In the genomic region with DNA sequence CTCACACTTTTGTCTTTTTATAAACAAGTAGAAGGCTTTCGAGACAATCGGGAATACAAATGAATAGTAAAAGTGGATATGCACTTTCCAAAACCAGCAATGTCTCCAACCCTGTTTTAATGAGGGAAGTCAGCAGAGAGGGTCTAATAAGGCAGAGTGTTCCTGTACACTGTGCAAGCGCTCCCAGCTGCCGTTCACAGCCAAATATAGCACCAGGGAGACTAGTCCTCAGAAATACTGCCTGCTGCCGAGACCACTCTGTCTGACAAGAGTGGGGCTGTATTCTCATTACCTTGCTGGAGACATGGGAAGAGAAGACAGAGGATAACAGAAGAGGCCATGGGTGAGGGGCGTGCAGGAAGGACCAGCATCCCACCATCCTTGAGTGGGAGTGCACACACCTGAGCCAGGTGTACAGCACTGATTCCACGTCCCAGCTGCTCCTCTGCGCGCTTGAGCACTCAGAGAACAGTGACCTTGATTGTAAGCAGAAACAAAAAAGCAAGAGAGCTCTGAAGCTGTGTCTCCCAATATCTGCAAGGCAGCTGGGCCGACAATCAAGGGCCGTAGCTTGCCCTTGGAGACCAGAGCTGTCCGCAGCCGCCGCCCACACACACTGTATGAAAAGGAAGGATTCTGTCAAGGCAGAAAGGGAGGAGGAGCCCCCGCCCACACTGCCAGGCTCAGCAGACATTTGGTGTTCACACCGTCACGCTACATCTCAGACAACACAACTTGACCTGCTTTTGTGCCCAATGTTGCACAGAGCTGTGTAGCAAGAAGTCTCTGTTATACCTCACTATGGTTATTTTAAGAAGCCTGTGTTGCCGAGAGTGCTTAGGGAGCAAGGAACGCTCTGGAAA, we compare ENCODE assay signal across 9 mouse cellular contexts.
DNase-seq lines count a peak whose midpoint lies in the region; ATAC-seq and TF ChIP-seq lines count a peak whose summit lies in the region.
"Had no signal": no experiment of that assay in that cellular context is flagged by ENCODE, and none has a peak within 500 bp of the region (broad histone marks: within the 10 kb centered on the region; RNA-seq: fewer than 3 reads in every experiment).

No protein-coding gene starts in this region.

- no peaks in the 10 kb centered on the region for H3K27me3 ChIP-seq in neural tube, embryonic 11.5 days (ENCODE audit: control insufficient read depth, insufficient read depth, low read length)
- H3K27me3 ChIP-seq in testis, adult 2 months (ENCODE audit: control insufficient read depth, insufficient read depth, low read length): no peaks in the 10 kb centered on the region
- H3K27me3 ChIP-seq: liver, embryonic 15.5 days had no signal

- DNase-seq in neural tube, embryonic 11.5 days (ENCODE audit: low spot score): peak; percentile 15
- DNase-seq in neural tube, embryonic 10.5 days (ENCODE audit: extremely low spot score, low spot score): no peak
- peak; percentile 55 to 56 for DNase-seq in heart, postnatal 10 days
- peak; percentile 46 to 79 for DNase-seq in left cerebral cortex, postnatal 10 days (ENCODE audit: extremely low spot score in 1 of 2, low spot score in 2 of 2)
- no peak for DNase-seq in lung, adult 2 months

- H3K9me3 ChIP-seq in neural tube, embryonic 11.5 days (ENCODE audit: control insufficient read depth, low read length): no peaks in the 10 kb centered on the region
- H3K9me3 ChIP-seq: liver, embryonic 15.5 days had no signal

- intact Hi-C loops in heart, postnatal 10 days (cut with DNase I): loop anchor here (5.0 kb wide), 1 partner anchor 201 kb away; no protein-coding TSS in a partner anchor
- intact Hi-C loops in left cerebral cortex, postnatal 10 days (cut with DNase I): no loop called here

- TF ChIP-seq POLR2A in testis, adult 2 months (IDR thresholded peaks at IDR 0.05; ENCODE audit: control insufficient read depth, low read depth, low read length): no peak
- TF ChIP-seq POLR2A in lung, adult 2 months (IDR thresholded peaks at IDR 0.05; ENCODE audit: borderline replicate concordance, extremely low read depth, low read depth, low read length): no peak

- H3K27ac ChIP-seq in neural tube, embryonic 11.5 days (ENCODE audit: low read depth, low read length): no peak overlapping the region
- H3K27ac ChIP-seq in testis, adult 2 months (ENCODE audit: control insufficient read depth, insufficient read depth, low read depth, low read length): peak overlapping the region; percentile 52
- H3K27ac ChIP-seq: liver, embryonic 15.5 days had no signal

- no peaks in the 10 kb centered on the region for H3K36me3 ChIP-seq in neural tube, embryonic 11.5 days (ENCODE audit: control insufficient read depth, insufficient read depth, low read length)
- H3K36me3 ChIP-seq in testis, adult 2 months (ENCODE audit: control insufficient read depth, insufficient read depth, low read length): no peaks in the 10 kb centered on the region
- H3K36me3 ChIP-seq: liver, embryonic 15.5 days had no signal

- H3K4me2 ChIP-seq in neural tube, embryonic 11.5 days (ENCODE audit: low read depth): no peak overlapping the region
- H3K4me2 ChIP-seq: liver, embryonic 15.5 days had no signal

- no peak overlapping the region for H3K4me3 ChIP-seq in neural tube, embryonic 11.5 days (ENCODE audit: low read depth, low read length)
- H3K4me3 ChIP-seq in testis, adult 2 months (ENCODE audit: control insufficient read depth, low read depth, low read length): no peak overlapping the region
- H3K4me3 ChIP-seq in lung, adult 2 months (replicated peaks; ENCODE audit: extremely low read depth, low read depth, low read length): no peak overlapping the region
- H3K4me3 ChIP-seq: erythroblast, embryonic 14.5 days; liver, embryonic 15.5 days had no signal

- H3K4me1 ChIP-seq in neural tube, embryonic 11.5 days (ENCODE audit: control insufficient read depth, insufficient read depth, low read length): no peaks in the 10 kb centered on the region
- peaks cover 2% of the 10 kb centered on the region; the same call in 1 of the 2 replicates for H3K4me1 ChIP-seq in testis, adult 2 months (ENCODE audit: control insufficient read depth, insufficient read depth, low read length)
- H3K4me1 ChIP-seq in lung, adult 2 months (ENCODE audit: control insufficient read depth, insufficient read depth, low read length): no peaks in the 10 kb centered on the region
- H3K4me1 ChIP-seq: liver, embryonic 15.5 days had no signal

- 75% methylated on average over 19 of the region's 19 CpGs for WGBS in neural tube, embryonic 11.5 days
- 73% methylated on average over 19 of the region's 19 CpGs for WGBS in lung, adult 2 months

- H3K9ac ChIP-seq in neural tube, embryonic 11.5 days (ENCODE audit: low read length): no peak overlapping the region; the same call in 1 of the 2 replicates
- H3K9ac ChIP-seq: liver, embryonic 15.5 days had no signal

- no peak for TF ChIP-seq CTCF in testis, adult 2 months (IDR thresholded peaks at IDR 0.05; ENCODE audit: control insufficient read depth, insufficient read depth, insufficient replicate concordance, low read depth, low read length)
- no peak for TF ChIP-seq CTCF in lung, adult 2 months (IDR thresholded peaks at IDR 0.05; ENCODE audit: insufficient read depth, low read length)

- ATAC-seq in neural tube, embryonic 11.5 days (ENCODE audit: insufficient read depth, low FRiP score, low TSS enrichment): no peak
- no peak for ATAC-seq in granulocyte monocyte progenitor cell, adult 5-6 weeks (replicated peaks; ENCODE audit: poor library complexity, severe bottlenecking)

Comparison
In these comparisons a context has a peak if more than half of its experiments do, and no peak if none do; other contexts are left out.
1. DNase-seq: peak in neural tube, embryonic 11.5 days (single experiment), heart, postnatal 10 days (2 of 2) and left cerebral cortex, postnatal 10 days (2 of 2); none in neural tube, embryonic 10.5 days (single experiment) and lung, adult 2 months (single experiment).